In genomic region chr2:168438981-168439452, GRCm38 (mm10) we compare ENCODE assay signal across 10 mouse cellular contexts.
DNase-seq lines count a peak whose midpoint lies in the region; ATAC-seq and TF ChIP-seq lines count a peak whose summit lies in the region.
"Had no signal": no experiment of that assay in that cellular context is flagged by ENCODE, and none has a peak within 500 bp of the region (broad histone marks: within the 10 kb centered on the region; RNA-seq: fewer than 3 reads in every experiment).

No protein-coding gene starts in this region.

- TF ChIP-seq POLR2A in thymus, adult 2 months (IDR thresholded peaks at IDR 0.05; ENCODE audit: control insufficient read depth, extremely low read depth, insufficient read depth, low read length, poor library complexity): 0 out of 2 replicates have a peak, but pooled peaks have one; percentile 22

- 0 out of 2 replicates have a peak overlapping the region, but pooled peaks have one; percentile 4 for H3K9ac ChIP-seq in embryonic facial prominence, embryonic 11.5 days (replicated peaks; ENCODE audit: low read length)
- no peak overlapping the region for H3K9ac ChIP-seq in limb, embryonic 12.5 days (replicated peaks)
- no peak overlapping the region for H3K9ac ChIP-seq in kidney, embryonic 16.5 days (replicated peaks; ENCODE audit: low read length)
- H3K9ac ChIP-seq: liver, embryonic 15.5 days had no signal

- H3K27ac ChIP-seq in embryonic facial prominence, embryonic 11.5 days (replicated peaks; ENCODE audit: low read depth, low read length): no peak overlapping the region
- peak overlapping the region; percentile 29; the same call in 1 of the 2 replicates for H3K27ac ChIP-seq in limb, embryonic 12.5 days
- peak overlapping the region; percentile 38; the same call in 1 of the 2 replicates for H3K27ac ChIP-seq in thymus, adult 2 months (ENCODE audit: control insufficient read depth, insufficient read depth, low read length)
- no peak overlapping the region for H3K27ac ChIP-seq in kidney, embryonic 16.5 days (ENCODE audit: low read length)
- no peak overlapping the region for H3K27ac ChIP-seq in gastrocnemius, adult 2 months
- H3K27ac ChIP-seq: liver, embryonic 15.5 days had no signal

- 36% methylated on average over 8 of the region's 8 CpGs for WGBS in embryonic facial prominence, embryonic 11.5 days
- WGBS in limb, embryonic 12.5 days: 35% methylated on average over 8 of the region's 8 CpGs
- WGBS in thymus, adult 2 months: 47% methylated on average over 8 of the region's 8 CpGs
- WGBS in kidney, embryonic 16.5 days: 46% methylated on average over 8 of the region's 8 CpGs

- no peak overlapping the region for H3K4me3 ChIP-seq in embryonic facial prominence, embryonic 11.5 days (ENCODE audit: low read depth, low read length)
- H3K4me3 ChIP-seq in limb, embryonic 12.5 days (replicated peaks): no peak overlapping the region
- H3K4me3 ChIP-seq in thymus, adult 2 months (ENCODE audit: control insufficient read depth, insufficient read depth, low read length): no peak overlapping the region
- H3K4me3 ChIP-seq in kidney, embryonic 16.5 days (ENCODE audit: low read length): no peak overlapping the region
- no peak overlapping the region for H3K4me3 ChIP-seq in gastrocnemius, adult 2 months
- H3K4me3 ChIP-seq: liver, embryonic 15.5 days had no signal

- no peak overlapping the region for H3K4me2 ChIP-seq in embryonic facial prominence, embryonic 11.5 days (ENCODE audit: low read depth, low read length)
- no peak overlapping the region for H3K4me2 ChIP-seq in limb, embryonic 12.5 days
- no peak overlapping the region for H3K4me2 ChIP-seq in kidney, embryonic 16.5 days (replicated peaks; ENCODE audit: low read depth, low read length)
- H3K4me2 ChIP-seq: liver, embryonic 15.5 days had no signal

- intact Hi-C loops in gastrocnemius, adult 2 months (cut with DNase I): no loop called here

- no peaks in the 10 kb centered on the region for H3K27me3 ChIP-seq in embryonic facial prominence, embryonic 11.5 days (ENCODE audit: control insufficient read depth, insufficient read depth, low read length)
- no peaks in the 10 kb centered on the region for H3K27me3 ChIP-seq in limb, embryonic 12.5 days
- no peaks in the 10 kb centered on the region for H3K27me3 ChIP-seq in thymus, adult 2 months (ENCODE audit: control insufficient read depth, insufficient read depth, low read length)
- H3K27me3 ChIP-seq in kidney, embryonic 16.5 days (ENCODE audit: insufficient read depth, low read length): no peaks in the 10 kb centered on the region; the same call in 1 of the 2 replicates
- H3K27me3 ChIP-seq: liver, embryonic 15.5 days had no signal

- no peak for ATAC-seq in embryonic facial prominence, embryonic 11.5 days (replicated peaks; ENCODE audit: insufficient number of reproducible peaks, low FRiP score, low TSS enrichment, low read depth)
- ATAC-seq in limb, embryonic 12.5 days (ENCODE audit: insufficient number of reproducible peaks, insufficient read depth, low FRiP score, low TSS enrichment, low read depth): no peak
- no peak for ATAC-seq in kidney, embryonic 16.5 days (ENCODE audit: low FRiP score, low TSS enrichment)

- H3K36me3 ChIP-seq in embryonic facial prominence, embryonic 11.5 days (replicated peaks; ENCODE audit: control insufficient read depth, insufficient read depth, low read depth, low read length): no peaks in the 10 kb centered on the region
- no peaks in the 10 kb centered on the region for H3K36me3 ChIP-seq in limb, embryonic 12.5 days
- H3K36me3 ChIP-seq in thymus, adult 2 months (ENCODE audit: control insufficient read depth, insufficient read depth, low read length): no peaks in the 10 kb centered on the region
- no peaks in the 10 kb centered on the region for H3K36me3 ChIP-seq in kidney, embryonic 16.5 days (ENCODE audit: insufficient read depth, low read length)
- H3K36me3 ChIP-seq: G1E; liver, embryonic 15.5 days had no signal

- H3K9me3 ChIP-seq in embryonic facial prominence, embryonic 11.5 days (replicated peaks; ENCODE audit: control insufficient read depth, low read length): no peaks in the 10 kb centered on the region
- peaks cover 12% of the 10 kb centered on the region; the same call in 1 of the 2 replicates for H3K9me3 ChIP-seq in limb, embryonic 12.5 days
- no peaks in the 10 kb centered on the region; the same call in 1 of the 2 replicates for H3K9me3 ChIP-seq in kidney, embryonic 16.5 days (ENCODE audit: low read length)
- H3K9me3 ChIP-seq: liver, embryonic 15.5 days had no signal

- peak; percentile 49 for DNase-seq in layer of hippocampus, adult 9-11 months
- DNase-seq in layer of hippocampus, adult 18-20 months (ENCODE audit: low spot score in 2 of 2): no peak
- no peak for DNase-seq in embryonic facial prominence, embryonic 11.5 days (ENCODE audit: low spot score)
- peak; percentile 37 for DNase-seq in thymus, adult 2 months
- no peak for DNase-seq in kidney, postnatal 4 days
- no peak for DNase-seq in gastrocnemius, adult 2 months

- H3K4me1 ChIP-seq in embryonic facial prominence, embryonic 11.5 days (ENCODE audit: control insufficient read depth, insufficient read depth, low read length): peaks cover 2% of the 10 kb centered on the region; the same call in 1 of the 2 replicates
- peaks cover 18% of the 10 kb centered on the region for H3K4me1 ChIP-seq in limb, embryonic 12.5 days (replicated peaks)
- peaks cover 17% of the 10 kb centered on the region; the same call in 1 of the 2 replicates for H3K4me1 ChIP-seq in thymus, adult 2 months (replicated peaks; ENCODE audit: control insufficient read depth, insufficient read depth, low read length)
- H3K4me1 ChIP-seq in kidney, embryonic 16.5 days (ENCODE audit: insufficient read depth, low read length): peaks cover 7% of the 10 kb centered on the region; the same call in 1 of the 2 replicates
- H3K4me1 ChIP-seq: liver, embryonic 15.5 days had no signal

- TF ChIP-seq CTCF in thymus, adult 2 months (IDR thresholded peaks at IDR 0.05; ENCODE audit: borderline replicate concordance, control insufficient read depth, extremely low read depth, insufficient read depth, low read length, poor library complexity): no peak
- TF ChIP-seq CTCF in gastrocnemius, adult 2 months (IDR thresholded peaks at IDR 0.05): no peak

Comparison
In these comparisons a context has a peak if more than half of its experiments do, and no peak if none do; other contexts are left out.
1. DNase-seq: peak in layer of hippocampus, adult 9-11 months (single experiment) and thymus, adult 2 months (single experiment); none in layer of hippocampus, adult 18-20 months (0 of 2), embryonic facial prominence, embryonic 11.5 days (single experiment), kidney, postnatal 4 days (0 of 2) and gastrocnemius, adult 2 months (single experiment).
2. H3K27ac ChIP-seq: peak in limb, embryonic 12.5 days (single experiment) and thymus, adult 2 months (single experiment); none in embryonic facial prominence, embryonic 11.5 days (single experiment), kidney, embryonic 16.5 days (single experiment) and gastrocnemius, adult 2 months (single experiment).